Mouse (Mus musculus): ENCODE measurements around the gene Ppp1r9b. TPM values are rescaled to one million over a fixed set of nuclear protein-coding genes. Genes with fewer than 3 reads are reported as not detected.
"Not testable (repeated sequence)": the region's sequence is repeated elsewhere in the genome, so short reads cannot be mapped to it uniquely, and the experiment has no call there.

The Ppp1r9b gene
- polyA plus RNA-seq, 1 experiment = 129 TPM

GRCm38 (mm10) chr11:95007418-95007817 lies 16.6 kb downstream of the Ppp1r9b start:
- Histone ChIP-seq H3K27ac (ENCODE audit: insufficient read depth, low read depth, low read length) (no peak overlapping the region), H3K4me1 (ENCODE audit: control insufficient read depth, insufficient read depth, low read length) (peaks cover 36% of the 10 kb centered on the region), H3K4me3 (ENCODE audit: insufficient read depth, low read depth, low read length) (no peak overlapping the region)
- TF ChIP-seq POLR2A (IDR thresholded peaks at IDR 0.05; ENCODE audit: insufficient read depth, low read depth, low read length) (no peak), CTCF (IDR thresholded peaks at IDR 0.05; ENCODE audit: insufficient read depth, low read depth, low read length) (no peak)
- WGBS = 71% methylated on average over 3 of the region's 3 CpGs

- Histone ChIP-seq H3K4me1 (ENCODE audit: control insufficient read depth, insufficient read depth, low read length) (peaks cover 31% of the 10 kb centered on the region), H3K4me3 (ENCODE audit: insufficient read depth, low read depth, low read length) (peak overlapping the region; percentile 55), H3K27ac (ENCODE audit: insufficient read depth, low read depth, low read length) (no peak overlapping the region)
- WGBS = 19% methylated on average over 15 of the region's 15 CpGs
- no peak for TF ChIP-seq CTCF (IDR thresholded peaks at IDR 0.05; ENCODE audit: insufficient read depth, low read depth, low read length)
- no peak for TF ChIP-seq POLR2A (IDR thresholded peaks at IDR 0.05; ENCODE audit: insufficient read depth, low read depth, low read length)
These were observed 18.1 kb downstream of the Ppp1r9b start for GRCm38 (mm10) chr11:95008661-95009628.

- TF ChIP-seq CTCF (IDR thresholded peaks at IDR 0.05; ENCODE audit: insufficient read depth, low read depth, low read length) (no peak), POLR2A (IDR thresholded peaks at IDR 0.05; ENCODE audit: insufficient read depth, low read depth, low read length) (peak; percentile 50; the same call in 1 of the 2 replicates)
- no peak within 1 kb of the TSS for H3K27ac ChIP-seq (ENCODE audit: insufficient read depth, low read depth, low read length)
- H3K4me1 ChIP-seq (ENCODE audit: control insufficient read depth, insufficient read depth, low read length) = peaks cover 27% of the 10 kb centered on the region
- H3K4me3 ChIP-seq (ENCODE audit: insufficient read depth, low read depth, low read length) = peak within 1 kb of the TSS; percentile 55
- WGBS = 1% methylated on average over 28 of the region's 32 CpGs
These were observed 18.8 kb downstream of the Ppp1r9b start, which contains the start of gene Samd14 for GRCm38 (mm10) chr11:95009629-95010014. TSS of gene Samd14 (plus strand) at chr11:95009879.

- Histone ChIP-seq H3K27ac (ENCODE audit: insufficient read depth, low read depth, low read length) (no peak overlapping the region), H3K4me1 (ENCODE audit: control insufficient read depth, insufficient read depth, low read length) (peaks cover 25% of the 10 kb centered on the region), H3K4me3 (ENCODE audit: insufficient read depth, low read depth, low read length) (peak overlapping the region; percentile 55)
- 2% methylated on average over 34 of the region's 40 CpGs for WGBS
- TF ChIP-seq POLR2A (IDR thresholded peaks at IDR 0.05; ENCODE audit: insufficient read depth, low read depth, low read length) (no peak), CTCF (IDR thresholded peaks at IDR 0.05; ENCODE audit: insufficient read depth, low read depth, low read length) (no peak)
These were observed 19.4 kb downstream of the Ppp1r9b start for GRCm38 (mm10) chr11:95010141-95010739.

- 9% methylated on average over 4 of the region's 4 CpGs for WGBS
- peak overlapping the region; percentile 27 for H3K4me3 ChIP-seq (ENCODE audit: insufficient read depth, low read depth, low read length)
- H3K27ac ChIP-seq (ENCODE audit: insufficient read depth, low read depth, low read length) = not testable (repeated sequence)
- H3K4me1 ChIP-seq (ENCODE audit: control insufficient read depth, insufficient read depth, low read length) = peaks cover 24% of the 10 kb centered on the region
These were observed 20.1 kb downstream of the Ppp1r9b start for GRCm38 (mm10) chr11:95010841-95011403.

GRCm38 (mm10) chr11:95011416-95011815 lies 20.6 kb downstream of the Ppp1r9b start:
- Histone ChIP-seq H3K4me3 (ENCODE audit: insufficient read depth, low read depth, low read length) (peak overlapping the region; percentile 27; the same call in 1 of the 2 replicates), H3K4me1 (ENCODE audit: control insufficient read depth, insufficient read depth, low read length) (peaks cover 22% of the 10 kb centered on the region), H3K27ac (ENCODE audit: insufficient read depth, low read depth, low read length) (no peak overlapping the region)
- WGBS = 47% methylated on average over 1 of the region's 1 CpGs
- TF ChIP-seq POLR2A (IDR thresholded peaks at IDR 0.05; ENCODE audit: insufficient read depth, low read depth, low read length) = no peak
- no peak for TF ChIP-seq CTCF (IDR thresholded peaks at IDR 0.05; ENCODE audit: insufficient read depth, low read depth, low read length)

GRCm38 (mm10) chr11:95012075-95012474 lies 21.2 kb downstream of the Ppp1r9b start:
- Histone ChIP-seq H3K27ac (ENCODE audit: insufficient read depth, low read depth, low read length) (no peak overlapping the region), H3K4me1 (ENCODE audit: control insufficient read depth, insufficient read depth, low read length) (peaks cover 17% of the 10 kb centered on the region), H3K4me3 (ENCODE audit: insufficient read depth, low read depth, low read length) (no peak overlapping the region)
- 47% methylated on average over 3 of the region's 3 CpGs for WGBS
- TF ChIP-seq POLR2A (IDR thresholded peaks at IDR 0.05; ENCODE audit: insufficient read depth, low read depth, low read length) (no peak), CTCF (IDR thresholded peaks at IDR 0.05; ENCODE audit: insufficient read depth, low read depth, low read length) (no peak)

GRCm38 (mm10) chr11:95012487-95012886 lies 21.7 kb downstream of the Ppp1r9b start:
- Histone ChIP-seq H3K27ac (ENCODE audit: insufficient read depth, low read depth, low read length) (no peak overlapping the region), H3K4me1 (ENCODE audit: control insufficient read depth, insufficient read depth, low read length) (peaks cover 16% of the 10 kb centered on the region), H3K4me3 (ENCODE audit: insufficient read depth, low read depth, low read length) (no peak overlapping the region)
- TF ChIP-seq POLR2A (IDR thresholded peaks at IDR 0.05; ENCODE audit: insufficient read depth, low read depth, low read length) (no peak), CTCF (IDR thresholded peaks at IDR 0.05; ENCODE audit: insufficient read depth, low read depth, low read length) (no peak)
- WGBS = 47% methylated on average over 3 of the region's 3 CpGs

GRCm38 (mm10) chr11:95015484-95015883 lies 24.6 kb downstream of the Ppp1r9b start:
- H3K4me1 ChIP-seq (ENCODE audit: control insufficient read depth, insufficient read depth, low read length) = peaks cover 8% of the 10 kb centered on the region
- WGBS = 85% methylated on average over 3 of the region's 3 CpGs
- no peak for TF ChIP-seq CTCF (IDR thresholded peaks at IDR 0.05; ENCODE audit: insufficient read depth, low read depth, low read length)
- no peak for TF ChIP-seq POLR2A (IDR thresholded peaks at IDR 0.05; ENCODE audit: insufficient read depth, low read depth, low read length)
- H3K27ac ChIP-seq (ENCODE audit: insufficient read depth, low read depth, low read length) = no peak overlapping the region
- H3K4me3 ChIP-seq (ENCODE audit: insufficient read depth, low read depth, low read length) = no peak overlapping the region
